8 mouse cellular contexts compared by ENCODE assay signal in genomic region chr2:30600291-30600690, GRCm38 (mm10). TPM values are rescaled to one million over a fixed set of nuclear protein-coding genes. Genes with fewer than 3 reads are reported as not detected.
DNase-seq lines count a peak whose midpoint lies in the region; ATAC-seq and TF ChIP-seq lines count a peak whose summit lies in the region.

No protein-coding gene starts in this region.

- peak overlapping the region; percentile 79 for H3K27ac ChIP-seq in forebrain, embryonic 10.5 days
- no peak overlapping the region for H3K27ac ChIP-seq in forebrain, postnatal 0 days (ENCODE audit: low read depth, low read length)
- H3K27ac ChIP-seq in heart, postnatal 0 days (ENCODE audit: low read depth), result peak overlapping the region; percentile 89

- peaks cover 27% of the 10 kb centered on the region for H3K27me3 ChIP-seq in forebrain, embryonic 10.5 days (ENCODE audit: poor library complexity, severe bottlenecking)
- H3K27me3 ChIP-seq in forebrain, postnatal 0 days (ENCODE audit: insufficient read depth, low read length), result no peaks in the 10 kb centered on the region
- no peaks in the 10 kb centered on the region for H3K27me3 ChIP-seq in heart, postnatal 0 days (ENCODE audit: control insufficient read depth, insufficient read depth, low read length)

- no peak for ATAC-seq in forebrain, postnatal 0 days
- no peak for ATAC-seq in heart, postnatal 0 days (ENCODE audit: insufficient read depth, low read depth)
- peak; percentile 41 for ATAC-seq in megakaryocyte progenitor cell, adult 5-6 weeks (replicated peaks; ENCODE audit: poor library complexity)

- WGBS in forebrain, embryonic 10.5 days, result 15% methylated on average over 9 of the region's 9 CpGs
- 23% methylated on average over 9 of the region's 9 CpGs for WGBS in forebrain, postnatal 0 days
- WGBS in heart, postnatal 0 days, result 7% methylated on average over 9 of the region's 9 CpGs

- peak overlapping the region; percentile 5; the same call in 1 of the 2 replicates for H3K4me3 ChIP-seq in forebrain, embryonic 10.5 days
- H3K4me3 ChIP-seq in forebrain, postnatal 0 days (ENCODE audit: low read depth, low read length), result no peak overlapping the region
- peak overlapping the region; percentile 20 for H3K4me3 ChIP-seq in heart, postnatal 0 days (ENCODE audit: low read depth, low read length)

- no peak for TF ChIP-seq CTCF in forebrain, postnatal 0 days (IDR thresholded peaks at IDR 0.05; ENCODE audit: low read depth)
- TF ChIP-seq CTCF in heart, postnatal 0 days (IDR thresholded peaks at IDR 0.05; ENCODE audit: low read depth), result no peak

- H3K9ac ChIP-seq in forebrain, postnatal 0 days, result no peak overlapping the region
- peak overlapping the region; percentile 38; the same call in 1 of the 2 replicates for H3K9ac ChIP-seq in heart, postnatal 0 days (replicated peaks; ENCODE audit: low read depth, low read length)

- H3K4me1 ChIP-seq in forebrain, embryonic 10.5 days, result peaks cover 57% of the 10 kb centered on the region
- H3K4me1 ChIP-seq in forebrain, postnatal 0 days (ENCODE audit: insufficient read depth), result peaks cover 16% of the 10 kb centered on the region; the same call in 1 of the 2 replicates
- H3K4me1 ChIP-seq in heart, postnatal 0 days (ENCODE audit: control insufficient read depth, insufficient read depth), result peaks cover 16% of the 10 kb centered on the region

- no peaks in the 10 kb centered on the region for H3K9me3 ChIP-seq in forebrain, embryonic 10.5 days
- H3K9me3 ChIP-seq in forebrain, postnatal 0 days (ENCODE audit: low read length), result no peaks in the 10 kb centered on the region
- no peaks in the 10 kb centered on the region for H3K9me3 ChIP-seq in heart, postnatal 0 days (replicated peaks; ENCODE audit: control insufficient read depth, low read length)

- no peaks in the 10 kb centered on the region for H3K36me3 ChIP-seq in forebrain, embryonic 10.5 days (replicated peaks)
- H3K36me3 ChIP-seq in forebrain, postnatal 0 days (ENCODE audit: insufficient read depth), result no peaks in the 10 kb centered on the region
- H3K36me3 ChIP-seq in heart, postnatal 0 days (replicated peaks; ENCODE audit: control insufficient read depth, insufficient read depth, low read length), result no peaks in the 10 kb centered on the region

- no peak for TF ChIP-seq EP300 in heart, postnatal 0 days (IDR thresholded peaks at IDR 0.05; ENCODE audit: low read depth)

- no peak for DNase-seq in forebrain, embryonic 10.5 days (ENCODE audit: extremely low spot score, low spot score)
- DNase-seq in forebrain, postnatal 0 days, result no peak
- peak; percentile 53 for DNase-seq in embryo, embryonic 10 days (ENCODE audit: low spot score)
- DNase-seq in heart, postnatal 0 days (ENCODE audit: low spot score), result no peak
- DNase-seq in kidney, postnatal 14 days, result peak; percentile 72
- DNase-seq in spleen, adult 18-20 months, result no peak
- DNase-seq in frontal cortex, adult 2 months (ENCODE audit: extremely low spot score in 1 of 2, low spot score in 1 of 2), result no peak

- H3K4me2 ChIP-seq in forebrain, postnatal 0 days (ENCODE audit: low read depth), result no peak overlapping the region
- peak overlapping the region; percentile 55 for H3K4me2 ChIP-seq in heart, postnatal 0 days (ENCODE audit: low read depth, low read length)

RNA-seq across cellular contexts. Expression of gene Cstad, which starts 5.5 kb away (rescaled TPM):
- polyA plus RNA-seq in forebrain, embryonic 10.5 days (2016; fragmentation: Nextera tagmentation; extraction: Ambion mirVana), result 0.35 TPM in 1 of 2 replicates, not detected in the other
- 3.8 and 4.1 TPM in 2 replicates for total RNA-seq in forebrain, postnatal 0 days (2014; rRNA removed)
- polyA plus RNA-seq in forebrain, postnatal 0 days (2015; fragmentation: Nextera tagmentation; extraction: Ambion mirVana), result 0.65 and 1.2 TPM in 2 replicates
- total RNA-seq in heart, postnatal 0 days (2014; rRNA removed; ENCODE audit: low replicate concordance), result not detected in 2 replicates
- polyA plus RNA-seq in heart, postnatal 0 days (2015; fragmentation: Nextera tagmentation; extraction: Ambion mirVana), result 3.1 and 3.6 TPM in 2 replicates
- 1.3 TPM in 1 of 2 replicates, not detected in the other for total RNA-seq in megakaryocyte progenitor cell, adult 5-6 weeks (2015)
- not detected in 2 replicates for total RNA-seq in megakaryocyte progenitor cell, adult 5-6 weeks (2017)
- polyA plus RNA-seq in frontal cortex, adult 2 months (2012; rRNA removed), result 4.2 and 5.7 TPM in 2 replicates

Comparison
In these comparisons a context has a peak if more than half of its experiments do, and no peak if none do; other contexts are left out.
1. DNase-seq: peak in embryo, embryonic 10 days (single experiment) and kidney, postnatal 14 days (single experiment); none in forebrain, embryonic 10.5 days (single experiment), forebrain, postnatal 0 days (single experiment), heart, postnatal 0 days (single experiment), spleen, adult 18-20 months (0 of 2) and frontal cortex, adult 2 months (0 of 2).